9 mouse cellular contexts compared by ENCODE assay signal in genomic region chr8:120751226-120752081, GRCm38 (mm10). TPM values are rescaled to one million over a fixed set of nuclear protein-coding genes. Genes with fewer than 3 reads are reported as not detected.
DNase-seq lines count a peak whose midpoint lies in the region; ATAC-seq and TF ChIP-seq lines count a peak whose summit lies in the region.
"Had no signal": no experiment of that assay in that cellular context is flagged by ENCODE, and none has a peak within 500 bp of the region (broad histone marks: within the 10 kb centered on the region; RNA-seq: fewer than 3 reads in every experiment).

No protein-coding gene starts in this region.

- no peaks in the 10 kb centered on the region for H3K36me3 ChIP-seq in heart, embryonic 10.5 days
- no peaks in the 10 kb centered on the region for H3K36me3 ChIP-seq in G1E (replicated peaks)
- H3K36me3 ChIP-seq in liver, postnatal 0 days (replicated peaks; ENCODE audit: insufficient read depth, low read length) = peaks cover 28% of the 10 kb centered on the region

- peak overlapping the region; percentile 23 for H3K4me3 ChIP-seq in heart, embryonic 10.5 days
- peak overlapping the region; percentile 1; the same call in 1 of the 2 replicates for H3K4me3 ChIP-seq in G1E (ENCODE audit: low read depth, low read length)
- 0 out of 2 replicates have a peak overlapping the region, but pooled peaks have one; percentile 10 for H3K4me3 ChIP-seq in liver, postnatal 0 days (ENCODE audit: low read depth, low read length)

- peak overlapping the region; percentile 26; the same call in 1 of the 2 replicates for H3K9ac ChIP-seq in liver, postnatal 0 days (replicated peaks)
- H3K9ac ChIP-seq: liver, embryonic 14.5 days had no signal

- no peak for ATAC-seq in G1E (ENCODE audit: extremely low read depth, insufficient number of reproducible peaks, low FRiP score, poor library complexity, severe bottlenecking)
- ATAC-seq in liver, postnatal 0 days = no peak

- WGBS in heart, embryonic 10.5 days = 49% methylated on average over 21 of the region's 21 CpGs
- WGBS in liver, postnatal 0 days (ENCODE audit: insufficient replicate concordance) = 63% methylated on average over 21 of the region's 21 CpGs

- no peak for DNase-seq in heart, embryonic 10.5 days (ENCODE audit: low spot score)
- no peak for DNase-seq in heart, adult 9 months (ENCODE audit: low spot score in 2 of 2)
- no peak for DNase-seq in G1E (ENCODE audit: low spot score)
- DNase-seq in kidney, adult 8-10 months = peak; percentile 52 to 62
- no peak for DNase-seq in liver, postnatal 0 days
- DNase-seq in left cerebral cortex, adult 11 months (ENCODE audit: low spot score) = no peak
- DNase-seq in frontal cortex, adult 2 months (ENCODE audit: extremely low spot score in 1 of 2, low spot score in 1 of 2) = no peak
- DNase-seq in urinary bladder, adult 18-20 months (ENCODE audit: low spot score in 2 of 2) = no peak

- TF ChIP-seq EP300 in liver, postnatal 0 days (IDR thresholded peaks at IDR 0.05; ENCODE audit: low read depth) = no peak

- no peaks in the 10 kb centered on the region for H3K9me3 ChIP-seq in heart, embryonic 10.5 days
- peaks cover 91% of the 10 kb centered on the region for H3K9me3 ChIP-seq in G1E (replicated peaks)
- H3K9me3 ChIP-seq in liver, postnatal 0 days (ENCODE audit: low read length) = no peaks in the 10 kb centered on the region

- peak overlapping the region; percentile 59 for H3K4me2 ChIP-seq in liver, postnatal 0 days (ENCODE audit: low read depth, low read length)

- H3K27me3 ChIP-seq in heart, embryonic 10.5 days (ENCODE audit: insufficient read depth, poor library complexity, severe bottlenecking) = peaks cover 78% of the 10 kb centered on the region
- H3K27me3 ChIP-seq in G1E (ENCODE audit: insufficient read depth, low read length) = no peaks in the 10 kb centered on the region
- H3K27me3 ChIP-seq in liver, postnatal 0 days (ENCODE audit: insufficient read depth, low read length) = no peaks in the 10 kb centered on the region

- TF ChIP-seq CTCF in G1E (IDR thresholded peaks at IDR 0.05; ENCODE audit: low read depth, low read length) = no peak
- no peak for TF ChIP-seq CTCF in liver, postnatal 0 days (IDR thresholded peaks at IDR 0.05; ENCODE audit: low read depth)

- H3K4me1 ChIP-seq in heart, embryonic 10.5 days = peaks cover 47% of the 10 kb centered on the region
- no peaks in the 10 kb centered on the region for H3K4me1 ChIP-seq in G1E (ENCODE audit: insufficient read depth, low read depth, low read length)
- H3K4me1 ChIP-seq in liver, postnatal 0 days (ENCODE audit: insufficient read depth) = peaks cover 8% of the 10 kb centered on the region

- peak overlapping the region; percentile 72 for H3K27ac ChIP-seq in heart, embryonic 10.5 days
- peak overlapping the region; percentile 71 for H3K27ac ChIP-seq in liver, postnatal 0 days (ENCODE audit: low read depth)
- H3K27ac ChIP-seq: liver, embryonic 14.5 days had no signal

RNA-seq across cellular contexts. Expression of gene Irf8, which starts 15.3 kb away (rescaled TPM):
- polyA plus RNA-seq in heart, embryonic 10.5 days (2016; fragmentation: Nextera tagmentation; extraction: Ambion mirVana) = 2.1 and 4.5 TPM in 2 replicates
- total RNA-seq in G1E (2014; fragmentation: Nextera tagmentation) (not detected in 2 replicates), G1E (2017) (0.05 TPM in 1 of 2 replicates, not detected in the other)
- polyA plus RNA-seq in G1E (2012) = 0.07 TPM in 2 replicates
- polyA plus RNA-seq in liver, postnatal 0 days (2015; fragmentation: Nextera tagmentation; extraction: Ambion mirVana) = 28.3 and 31.8 TPM in 2 replicates
- 4.0 and 4.5 TPM in 2 replicates for polyA plus RNA-seq in frontal cortex, adult 2 months (2012; rRNA removed)

Comparison
In these comparisons a context has a peak if more than half of its experiments do, and no peak if none do; other contexts are left out.
1. DNase-seq: peak in kidney, adult 8-10 months (2 of 2); none in heart, embryonic 10.5 days (single experiment), heart, adult 9 months (0 of 2), G1E (single experiment), liver, postnatal 0 days (single experiment), left cerebral cortex, adult 11 months (single experiment), frontal cortex, adult 2 months (0 of 2) and urinary bladder, adult 18-20 months (0 of 2).
2. Peak in every context shown above with its lines, with median percentiles within 50 percentile points of each other: H3K4me3 ChIP-seq.